Mouse (Mus musculus): ENCODE results near the gene Cfap99. TPM values are rescaled to one million over a fixed set of nuclear protein-coding genes. Genes with fewer than 3 reads are reported as not detected.
A peak's percentile ranks its signal among the peaks of the same experiment; 100 is the strongest.

Gene Cfap99
- polyA plus RNA-seq, 1 experiment from 2014 or later: not detected

DNA sequence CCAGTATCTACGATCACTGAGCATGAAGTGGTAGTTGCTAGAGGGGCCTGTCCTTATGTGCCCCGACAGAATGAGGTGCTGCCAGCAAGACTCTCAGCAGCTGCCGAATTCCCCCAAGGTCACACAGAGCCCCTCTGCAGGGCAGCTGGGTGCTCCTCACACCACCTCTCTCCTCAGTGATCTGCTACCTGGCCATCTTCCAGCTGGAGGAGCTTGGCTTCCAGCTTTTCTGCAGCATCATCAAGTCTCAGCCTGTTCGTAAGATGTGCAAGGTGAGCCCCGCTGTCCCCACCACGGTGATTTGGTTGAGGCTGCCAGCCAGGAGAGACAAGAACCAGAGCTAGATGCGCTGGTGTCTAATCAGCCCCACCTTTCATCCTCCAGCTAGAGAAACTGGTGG, 14.0 kb downstream of the Cfap99 start:
- Histone ChIP-seq H3K27me3 (replicated peaks; ENCODE audit: control insufficient read depth, insufficient read depth, low read length) (no peaks in the 10 kb centered on the region), H3K4me1 (replicated peaks; ENCODE audit: control insufficient read depth, insufficient read depth, low read length) (no peaks in the 10 kb centered on the region), H3K36me3 (ENCODE audit: control insufficient read depth, insufficient read depth) (no peaks in the 10 kb centered on the region), H3K9me3 (ENCODE audit: control insufficient read depth) (no peaks in the 10 kb centered on the region), H3K4me3 (ENCODE audit: low read depth, low read length) (no peak overlapping the region), H3K4me2 (replicated peaks; ENCODE audit: low read depth) (no peak overlapping the region), H3K9ac (ENCODE audit: low read depth, low read length) (no peak overlapping the region), H3K27ac (ENCODE audit: low read depth, low read length) (no peak overlapping the region)
- TF ChIP-seq CTCF (IDR thresholded peaks at IDR 0.05; ENCODE audit: low read depth): no peak
- no peak for ATAC-seq
- WGBS: 70% methylated on average over 7 of the region's 7 CpGs

DNA sequence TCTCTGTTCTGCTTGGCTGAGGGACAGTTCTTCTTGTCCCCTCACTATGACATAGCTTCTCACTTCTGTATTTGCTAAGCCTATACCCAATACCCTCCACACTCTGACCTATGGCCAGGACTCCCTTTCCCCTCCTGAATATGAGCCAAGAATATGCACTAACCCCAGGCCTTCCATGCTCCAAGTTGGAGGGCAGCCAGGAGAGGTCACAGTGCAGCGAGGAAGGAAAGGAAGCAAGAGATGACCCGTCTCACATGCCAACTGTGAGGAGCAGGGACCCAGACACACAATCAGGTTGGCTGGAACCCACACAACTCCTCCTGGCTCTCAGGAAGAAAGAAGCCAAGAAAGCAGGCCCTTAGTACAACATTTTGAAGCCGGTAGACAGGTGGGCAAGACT, 20.6 kb downstream of the Cfap99 start:
- Histone ChIP-seq H3K9me3 (ENCODE audit: control insufficient read depth) (no peaks in the 10 kb centered on the region), H3K9ac (ENCODE audit: low read depth, low read length) (no peak overlapping the region), H3K4me2 (replicated peaks; ENCODE audit: low read depth) (no peak overlapping the region), H3K27me3 (replicated peaks; ENCODE audit: control insufficient read depth, insufficient read depth, low read length) (no peaks in the 10 kb centered on the region), H3K4me3 (ENCODE audit: low read depth, low read length) (no peak overlapping the region), H3K36me3 (ENCODE audit: control insufficient read depth, insufficient read depth) (no peaks in the 10 kb centered on the region), H3K4me1 (replicated peaks; ENCODE audit: control insufficient read depth, insufficient read depth, low read length) (no peaks in the 10 kb centered on the region), H3K27ac (ENCODE audit: low read depth, low read length) (no peak overlapping the region)
- ATAC-seq: no peak
- no peak for TF ChIP-seq CTCF (IDR thresholded peaks at IDR 0.05; ENCODE audit: low read depth)
- 52% methylated on average over 3 of the region's 3 CpGs for WGBS

DNA sequence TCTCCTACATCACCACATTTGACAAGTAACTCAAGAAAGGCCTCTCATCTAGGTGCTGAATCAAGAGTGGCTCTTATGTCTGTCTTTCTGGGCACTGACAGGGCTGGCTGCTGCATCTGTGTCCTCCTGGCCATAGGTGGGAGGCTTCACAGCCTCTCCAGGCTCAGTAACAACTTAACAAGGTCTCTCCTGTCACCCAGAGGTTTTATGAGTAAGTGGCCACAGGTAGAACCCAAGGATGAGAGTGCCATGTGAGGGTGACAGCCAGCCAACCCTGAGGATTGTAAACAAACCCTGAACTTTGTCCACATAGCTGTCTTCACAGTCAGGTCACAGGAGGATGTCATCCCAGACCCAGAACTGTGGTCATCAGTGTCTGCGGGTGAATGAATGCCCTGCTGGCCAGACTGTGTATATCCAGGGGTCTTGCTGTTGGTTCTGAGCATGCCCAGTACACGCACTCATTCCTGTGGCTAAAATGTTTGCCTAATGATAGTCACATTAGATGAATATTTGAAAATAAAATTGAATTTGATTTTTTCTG, 31.2 kb downstream of the Cfap99 start:
- Histone ChIP-seq H3K27me3 (replicated peaks; ENCODE audit: control insufficient read depth, insufficient read depth, low read length) (no peaks in the 10 kb centered on the region), H3K9me3 (ENCODE audit: control insufficient read depth) (no peaks in the 10 kb centered on the region), H3K4me1 (replicated peaks; ENCODE audit: control insufficient read depth, insufficient read depth, low read length) (no peaks in the 10 kb centered on the region), H3K27ac (ENCODE audit: low read depth, low read length) (no peak overlapping the region), H3K9ac (ENCODE audit: low read depth, low read length) (no peak overlapping the region), H3K4me3 (ENCODE audit: low read depth, low read length) (no peak overlapping the region), H3K36me3 (ENCODE audit: control insufficient read depth, insufficient read depth) (no peaks in the 10 kb centered on the region), H3K4me2 (replicated peaks; ENCODE audit: low read depth) (no peak overlapping the region)
- no peak; the same call in 1 of the 2 replicates for TF ChIP-seq CTCF (IDR thresholded peaks at IDR 0.05; ENCODE audit: low read depth)
- peak; percentile 25; the same call in 1 of the 2 replicates for ATAC-seq
- 57% methylated on average over 2 of the region's 2 CpGs for WGBS

DNA sequence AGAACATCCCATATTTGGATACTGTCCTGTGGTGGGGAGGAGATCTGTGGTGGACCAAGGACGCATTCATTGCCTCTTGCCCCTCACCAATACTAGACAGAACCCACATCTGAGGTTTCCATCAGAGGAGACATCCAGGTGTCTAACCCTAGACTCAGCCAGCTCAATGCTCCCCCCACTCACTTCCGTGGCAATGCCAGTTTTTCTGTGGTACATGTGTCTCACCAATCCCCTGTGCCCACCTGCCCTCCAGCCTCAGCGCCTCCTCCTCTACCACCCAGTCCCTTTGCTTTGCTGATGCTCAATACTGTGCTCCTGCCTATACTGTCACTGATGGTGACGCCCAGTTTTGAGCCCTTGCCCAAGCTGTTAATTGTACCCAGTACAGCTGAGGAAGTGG, 32.8 kb downstream of the Cfap99 start:
- Histone ChIP-seq H3K4me1 (replicated peaks; ENCODE audit: control insufficient read depth, insufficient read depth, low read length) (no peaks in the 10 kb centered on the region), H3K36me3 (ENCODE audit: control insufficient read depth, insufficient read depth) (no peaks in the 10 kb centered on the region), H3K9me3 (ENCODE audit: control insufficient read depth) (no peaks in the 10 kb centered on the region), H3K9ac (ENCODE audit: low read depth, low read length) (no peak overlapping the region), H3K27me3 (replicated peaks; ENCODE audit: control insufficient read depth, insufficient read depth, low read length) (no peaks in the 10 kb centered on the region), H3K27ac (ENCODE audit: low read depth, low read length) (no peak overlapping the region), H3K4me3 (ENCODE audit: low read depth, low read length) (no peak overlapping the region), H3K4me2 (replicated peaks; ENCODE audit: low read depth) (no peak overlapping the region)
- no peak for ATAC-seq
- no peak for TF ChIP-seq CTCF (IDR thresholded peaks at IDR 0.05; ENCODE audit: low read depth)
- WGBS: 91% methylated on average over 4 of the region's 4 CpGs

DNA sequence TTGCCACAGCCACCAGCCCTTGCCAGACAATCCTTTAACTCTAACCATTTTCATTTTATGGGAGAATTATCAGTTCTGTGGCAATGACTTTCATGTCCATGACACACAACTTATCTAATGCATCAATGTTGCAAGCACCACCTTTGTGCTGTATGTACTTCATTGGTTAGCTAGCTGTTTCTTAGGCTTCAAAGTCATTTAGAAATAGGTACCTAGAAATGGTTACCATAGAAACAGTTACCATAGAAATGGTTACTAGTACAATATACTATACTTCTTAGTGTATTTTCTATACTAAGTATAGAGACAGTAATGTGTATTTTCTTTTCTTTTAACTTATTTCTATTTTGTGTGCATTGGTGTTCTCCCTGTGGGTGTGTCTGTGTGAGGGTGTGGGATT, 36.9 kb downstream of the Cfap99 start:
- no peaks in the 10 kb centered on the region for H3K9me3 ChIP-seq (ENCODE audit: control insufficient read depth)
- TF ChIP-seq CTCF (IDR thresholded peaks at IDR 0.05; ENCODE audit: low read depth): no peak

DNA sequence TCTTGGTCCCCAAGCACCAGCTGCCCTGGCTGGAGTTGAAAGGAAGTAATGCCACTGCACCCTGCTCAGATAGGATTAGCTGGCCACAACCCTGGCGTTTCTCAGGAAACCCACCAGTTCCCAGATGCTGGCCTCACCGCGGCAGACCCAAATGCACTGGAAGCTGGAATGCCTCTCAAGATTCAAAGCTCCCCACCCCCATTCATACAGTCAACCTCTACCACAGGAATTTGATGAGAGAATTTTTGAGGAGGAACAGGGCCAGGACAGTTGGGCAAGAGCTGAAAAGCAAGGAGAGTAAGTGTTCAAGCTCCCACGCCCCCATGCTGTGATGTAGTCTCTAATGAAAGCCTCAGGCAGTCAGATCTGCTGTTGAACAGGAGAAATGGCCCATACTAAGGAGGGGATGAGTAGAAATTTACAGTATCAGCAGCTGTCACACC, 37.9 kb downstream of the Cfap99 start:
- TF ChIP-seq CTCF (IDR thresholded peaks at IDR 0.05; ENCODE audit: low read depth): no peak
- H3K4me2 ChIP-seq (replicated peaks; ENCODE audit: low read depth): peak overlapping the region; percentile 68; the same call in 1 of the 2 replicates
- no peaks in the 10 kb centered on the region for H3K9me3 ChIP-seq (ENCODE audit: control insufficient read depth)
- WGBS: 53% methylated on average over 4 of the region's 4 CpGs
- H3K9ac ChIP-seq (ENCODE audit: low read depth, low read length): no peak overlapping the region
- H3K4me1 ChIP-seq (replicated peaks; ENCODE audit: control insufficient read depth, insufficient read depth, low read length): no peaks in the 10 kb centered on the region
- H3K36me3 ChIP-seq (ENCODE audit: control insufficient read depth, insufficient read depth): no peaks in the 10 kb centered on the region
- H3K27me3 ChIP-seq (replicated peaks; ENCODE audit: control insufficient read depth, insufficient read depth, low read length): 0 out of 2 replicates have a peak, but pooled peaks cover 2% of the 10 kb centered on the region
- ATAC-seq: 0 out of 2 replicates have a peak, but pooled peaks have one; percentile 16
- no peak overlapping the region for H3K4me3 ChIP-seq (ENCODE audit: low read depth, low read length)
- no peak overlapping the region for H3K27ac ChIP-seq (ENCODE audit: low read depth, low read length)

More for the DNA sequence above, 36.9 kb downstream of the Cfap99 start:
- no peaks in the 10 kb centered on the region for H3K36me3 ChIP-seq (ENCODE audit: control insufficient read depth, insufficient read depth)
- H3K4me3 ChIP-seq (ENCODE audit: low read depth, low read length): no peak overlapping the region
- ATAC-seq: no peak
- H3K27me3 ChIP-seq (replicated peaks; ENCODE audit: control insufficient read depth, insufficient read depth, low read length): 0 out of 2 replicates have a peak, but pooled peaks cover 2% of the 10 kb centered on the region
- H3K4me2 ChIP-seq (replicated peaks; ENCODE audit: low read depth): no peak overlapping the region
- H3K27ac ChIP-seq (ENCODE audit: low read depth, low read length): no peak overlapping the region
- no peaks in the 10 kb centered on the region for H3K4me1 ChIP-seq (replicated peaks; ENCODE audit: control insufficient read depth, insufficient read depth, low read length)
- H3K9ac ChIP-seq (ENCODE audit: low read depth, low read length): no peak overlapping the region
